Mouse (Mus musculus) embryonic facial prominence, embryonic 11.5 days (tissue): ENCODE results near the gene Thyn1. TPM values are rescaled to one million over a fixed set of nuclear protein-coding genes. Genes with fewer than 3 reads are reported as not detected.
A peak's percentile ranks its signal among the peaks of the same experiment; 100 is the strongest.

Experiments
- ATAC-seq: fragments of 200-750 bp; cut with Nextera tagmentation; replicated peaks from 2 replicates; pipeline ENCODE4 v1.8.0; 2017; ENCODE audit warnings: low read depth; ENCODE audit not compliant: insufficient number of reproducible peaks, low FRiP score, low TSS enrichment
- DNase-seq: peaks from one replicate; pipeline ENCODE4 v3.0.0-alpha.2; 2015; ENCODE audit warnings: low spot score
- H3K27ac ChIP-seq: fragments of 300-500 bp; sonication (generic); replicated peaks from 2 replicates; pipeline ENCODE4 v1.5.1; 2014; ENCODE audit warnings: mild to moderate bottlenecking, low read depth, low read length, control low read depth
- H3K27me3 ChIP-seq: fragments of 300-500 bp; sonication (generic); 2 replicates; pipeline ENCODE4 v1.6.1; 2014; ENCODE audit warnings: mild to moderate bottlenecking, low read length, moderate library complexity, mixed read lengths; ENCODE audit not compliant: control insufficient read depth, insufficient read depth
- H3K36me3 ChIP-seq: fragments of 300-500 bp; sonication (generic); replicated peaks from 2 replicates; pipeline ENCODE4 v1.6.1; 2014; ENCODE audit warnings: low read depth, mild to moderate bottlenecking, low read length, moderate library complexity, mixed read lengths; ENCODE audit not compliant: control insufficient read depth, insufficient read depth
- H3K4me1 ChIP-seq: fragments of 300-500 bp; sonication (generic); 2 replicates; pipeline ENCODE4 v1.6.1; 2014; ENCODE audit warnings: low read length, mixed read lengths; ENCODE audit not compliant: control insufficient read depth, insufficient read depth
- H3K4me2 ChIP-seq: fragments of 300-500 bp; sonication (generic); 2 replicates; pipeline ENCODE4 v1.6.1; 2014; ENCODE audit warnings: low read depth, mild to moderate bottlenecking, control low read depth, low read length, moderate library complexity
- H3K4me3 ChIP-seq: fragments of 300-500 bp; sonication (generic); 2 replicates; pipeline ENCODE4 v1.5.1; 2014; ENCODE audit warnings: low read depth, low read length, control low read depth
- H3K9ac ChIP-seq: fragments of 300-500 bp; sonication (generic); replicated peaks from 2 replicates; pipeline ENCODE4 v1.6.1; 2014; ENCODE audit warnings: mild to moderate bottlenecking, control low read depth, low read length
- H3K9me3 ChIP-seq: fragments of 300-500 bp; sonication (generic); replicated peaks from 2 replicates; pipeline ENCODE4 v1.6.1; 2016; ENCODE audit warnings: mild to moderate bottlenecking, low read length, inconsistent platforms, mixed read lengths; ENCODE audit not compliant: control insufficient read depth
- WGBS: fragments of 180-500 bp; shearing (Covaris S2); extraction: QIAGEN DNeasy Blood & Tissue Kit; methylation state at CpG from one replicate; pipeline ENCODE4 v1.1.7; 2014; 5-methylcytosine and 5-hydroxymethylcytosine counted together
- polyA plus RNA-seq: library from polyadenylated mRNA; unstranded; fragments of >200 nt; fragmentation: Nextera tagmentation; extraction: Ambion mirVana; gene quantifications from 2 replicates; pipeline ENCODE4 v1.2.1, GENCODE M21; 2014

The Thyn1 gene
- polyA plus RNA-seq: 173 and 186 TPM in 2 replicates

DNA sequence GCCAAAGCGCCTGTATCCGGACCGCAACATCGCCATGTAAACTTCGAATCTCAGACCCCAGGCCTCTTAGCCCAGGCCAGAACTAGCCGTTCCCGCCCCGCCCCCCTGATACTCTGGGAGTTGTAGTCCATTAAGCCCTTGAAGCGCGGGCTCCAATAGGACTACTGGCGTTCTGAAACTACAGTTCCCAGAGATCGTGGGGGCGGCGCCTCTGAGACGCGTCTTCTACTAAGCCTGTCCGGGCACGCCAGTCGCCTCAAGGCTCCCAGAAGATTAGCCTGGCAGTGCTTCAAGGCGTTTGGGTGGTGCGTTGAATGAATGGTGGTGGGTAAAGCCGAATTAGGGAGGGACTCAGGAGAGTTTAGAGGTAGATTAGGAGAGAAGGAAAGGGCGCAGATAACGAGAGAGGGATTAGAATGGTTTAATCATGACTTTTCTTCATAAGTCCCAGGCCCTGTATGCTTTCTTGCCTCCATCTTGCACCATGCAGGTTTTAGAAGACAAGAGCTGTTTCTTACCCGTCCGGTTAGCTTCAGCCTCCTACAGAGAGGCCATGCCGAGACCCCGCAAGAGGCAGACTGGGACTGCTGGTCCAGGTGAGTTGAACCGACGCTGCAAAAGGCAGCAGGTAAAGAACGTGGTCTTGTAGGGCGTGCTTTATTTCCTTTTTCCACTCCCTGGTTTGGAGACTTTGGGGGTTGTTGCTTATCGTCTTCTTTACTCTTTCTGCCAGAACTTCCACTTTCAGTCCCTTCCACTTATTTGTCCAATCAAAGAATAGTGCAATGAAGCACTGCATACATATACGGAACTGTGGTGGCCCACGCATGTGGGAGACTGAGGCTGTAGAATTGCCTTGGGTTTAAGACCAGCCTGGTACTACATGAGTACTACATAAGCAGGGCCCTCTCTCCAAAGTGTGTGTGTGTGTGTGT is at the start of gene Thyn1, which contains the start of gene Acad8:
Thyn1 (plus strand) TSS at position 250 of the 935 bp plus-strand sequence.
Acad8 (minus strand) TSS at position 106 of the 935 bp plus-strand sequence.
- Histone ChIP-seq H3K9ac (peak within 1 kb of the TSS; percentile 84), H3K4me1 (no peaks in the 10 kb centered on the region; the same call in 1 of the 2 replicates), H3K9me3 (no peaks in the 10 kb centered on the region), H3K36me3 (no peaks in the 10 kb centered on the region), H3K4me3 (peak within 1 kb of the TSS; percentile 71), H3K27ac (0 out of 2 replicates have a peak within 1 kb of the TSS, but pooled peaks have one; percentile 44), H3K27me3 (no peaks in the 10 kb centered on the region), H3K4me2 (peak within 1 kb of the TSS; percentile 45)
- WGBS: 1% methylated on average over 35 of the region's 35 CpGs
- DNase-seq (peak; percentile 98), ATAC-seq (peak; percentile 100)

DNA sequence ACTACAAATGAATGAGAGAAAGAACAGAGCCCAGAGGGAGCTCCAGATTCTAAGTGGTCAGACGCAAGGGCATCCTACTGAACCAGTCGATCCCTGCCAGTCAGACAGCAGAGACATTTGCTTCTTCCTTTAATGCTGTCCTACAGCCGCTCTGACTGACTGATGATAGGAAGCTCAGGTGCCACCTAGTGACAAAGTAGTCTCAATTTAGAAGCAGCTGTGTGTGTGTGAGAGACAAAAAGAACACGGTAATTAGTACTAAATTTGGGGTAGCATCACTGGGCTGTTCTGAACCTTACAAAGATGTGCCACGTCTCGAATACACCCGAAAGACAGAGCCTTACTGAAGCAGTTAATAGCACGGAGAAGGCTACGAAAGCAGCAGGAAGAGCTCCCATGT is 21.8 kb upstream of the Thyn1 start:
- Histone ChIP-seq H3K4me3 (no peak overlapping the region), H3K9ac (no peak overlapping the region), H3K9me3 (no peaks in the 10 kb centered on the region), H3K36me3 (peaks cover 6% of the 10 kb centered on the region; the same call in 1 of the 2 replicates), H3K4me2 (no peak overlapping the region), H3K27ac (no peak overlapping the region), H3K4me1 (no peaks in the 10 kb centered on the region), H3K27me3 (no peaks in the 10 kb centered on the region)
- no peak for ATAC-seq
- 88% methylated on average over 9 of the region's 9 CpGs for WGBS
- no peak for DNase-seq

DNA sequence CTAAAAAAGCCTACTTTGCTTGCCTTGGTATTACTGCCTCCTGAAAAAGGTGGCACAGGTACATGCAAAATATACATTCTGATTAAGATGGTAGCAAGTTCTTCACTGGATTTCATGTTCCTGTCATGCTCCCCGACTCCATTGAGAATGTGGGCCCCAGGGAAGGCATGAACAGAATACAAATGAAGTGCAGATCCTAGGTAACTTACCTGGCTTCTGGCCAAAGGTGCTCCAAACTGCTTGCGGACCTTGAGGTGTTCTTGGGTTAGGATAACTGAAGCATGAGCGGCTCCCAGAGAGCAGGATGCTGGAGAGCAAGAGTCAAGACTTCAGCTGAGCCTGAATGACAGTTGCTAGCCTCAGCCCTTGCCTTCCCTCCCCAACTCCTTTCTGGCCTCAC is 20.7 kb upstream of the Thyn1 start:
- 91% methylated on average over 3 of the region's 3 CpGs for WGBS
- ATAC-seq: no peak
- no peak for DNase-seq
- H3K4me3 ChIP-seq: no peak overlapping the region
- no peaks in the 10 kb centered on the region for H3K9me3 ChIP-seq
- H3K9ac ChIP-seq: no peak overlapping the region
- no peaks in the 10 kb centered on the region for H3K4me1 ChIP-seq
- H3K4me2 ChIP-seq: no peak overlapping the region
- H3K36me3 ChIP-seq: peaks cover 3% of the 10 kb centered on the region; the same call in 1 of the 2 replicates
- no peaks in the 10 kb centered on the region for H3K27me3 ChIP-seq
- H3K27ac ChIP-seq: no peak overlapping the region

DNA sequence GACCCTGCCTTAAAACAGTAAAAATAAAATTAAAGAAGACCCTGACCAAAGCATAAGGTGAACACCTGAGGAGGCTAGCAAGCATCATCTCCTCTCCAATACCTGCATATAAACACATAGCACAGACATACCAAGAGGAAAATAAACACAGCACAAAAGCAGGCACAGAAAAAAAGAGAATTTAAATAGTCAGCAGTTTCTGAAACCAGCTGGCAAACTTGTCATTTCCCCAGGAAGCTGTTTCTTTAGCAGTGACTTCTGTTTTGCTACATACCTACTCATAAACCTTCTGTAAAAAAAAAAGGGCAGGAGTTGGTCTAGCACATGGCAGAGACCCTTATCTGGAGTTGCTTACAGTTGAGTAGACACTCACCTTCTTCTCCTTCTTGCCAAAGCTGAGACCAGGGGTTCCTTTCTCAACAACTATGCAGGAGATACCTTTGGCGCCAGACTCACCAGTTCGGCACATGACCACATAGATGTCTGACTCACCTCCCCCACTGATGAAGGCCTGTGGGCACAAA is 14.4 kb upstream of the Thyn1 start:
- no peak for DNase-seq
- WGBS: 98% methylated on average over 2 of the region's 2 CpGs
- no peak overlapping the region for H3K4me3 ChIP-seq
- no peaks in the 10 kb centered on the region for H3K27me3 ChIP-seq
- peaks cover 3% of the 10 kb centered on the region for H3K36me3 ChIP-seq
- no peaks in the 10 kb centered on the region for H3K9me3 ChIP-seq
- H3K4me1 ChIP-seq: no peaks in the 10 kb centered on the region
- ATAC-seq: no peak
- H3K9ac ChIP-seq: no peak overlapping the region
- H3K4me2 ChIP-seq: no peak overlapping the region
- no peak overlapping the region for H3K27ac ChIP-seq

DNA sequence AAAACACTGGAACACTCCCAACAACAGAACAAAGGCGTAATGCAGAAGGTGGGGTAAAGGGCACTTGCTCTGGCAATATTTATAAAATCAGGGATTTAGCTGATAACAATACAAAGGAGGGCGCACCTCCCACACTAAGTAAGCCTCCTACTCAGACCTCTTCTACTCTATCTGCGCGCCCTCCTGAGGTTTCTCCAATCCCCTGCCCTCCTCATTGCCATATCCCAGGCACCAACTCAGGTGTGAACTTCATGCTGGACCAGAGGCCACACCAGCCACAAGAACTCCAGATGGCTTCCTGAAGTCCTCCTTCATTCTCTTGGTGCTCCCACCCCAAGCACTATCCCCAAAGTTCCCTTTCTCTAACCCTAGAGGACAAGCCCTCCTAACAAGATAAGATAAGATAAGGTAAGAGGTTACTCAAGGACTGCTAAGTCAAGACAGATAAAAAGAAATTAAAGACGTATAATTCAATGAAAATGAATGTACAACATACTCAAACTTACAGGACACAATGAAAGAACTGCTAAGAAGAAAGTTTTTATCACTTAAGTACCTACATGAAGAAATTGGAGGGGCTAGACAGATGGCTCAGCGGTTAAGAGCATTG is 13.7 kb upstream of the Thyn1 start:
- Histone ChIP-seq H3K36me3 (peaks cover 3% of the 10 kb centered on the region), H3K4me3 (no peak overlapping the region), H3K4me1 (no peaks in the 10 kb centered on the region), H3K9ac (no peak overlapping the region), H3K9me3 (no peaks in the 10 kb centered on the region), H3K27ac (no peak overlapping the region), H3K4me2 (no peak overlapping the region), H3K27me3 (no peaks in the 10 kb centered on the region)
- ATAC-seq (no peak), DNase-seq (no peak)
- whole genome bisulfite sequencing: 89% methylated on average over 6 of the region's 6 CpGs

DNA sequence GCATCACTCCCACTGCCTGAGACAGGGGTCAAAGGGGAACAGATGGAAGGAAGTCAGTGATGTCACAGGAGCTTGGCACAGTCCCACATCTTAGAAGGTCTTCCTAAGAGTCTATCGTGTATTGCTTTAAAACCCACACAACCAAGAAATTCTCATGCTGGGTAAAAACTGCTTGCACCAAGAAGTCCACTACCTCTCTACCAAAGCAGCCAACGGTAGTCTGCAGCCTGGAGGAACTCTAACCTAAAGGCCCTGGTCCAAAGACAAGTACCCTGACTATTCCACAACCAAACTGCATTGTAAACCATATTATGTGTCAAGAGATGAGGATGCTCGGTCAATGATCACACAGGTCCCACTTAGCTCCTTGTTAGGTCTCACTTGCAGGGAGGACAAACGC is 9.3 kb upstream of the Thyn1 start:
- DNase-seq (no peak), ATAC-seq (no peak)

DNA sequence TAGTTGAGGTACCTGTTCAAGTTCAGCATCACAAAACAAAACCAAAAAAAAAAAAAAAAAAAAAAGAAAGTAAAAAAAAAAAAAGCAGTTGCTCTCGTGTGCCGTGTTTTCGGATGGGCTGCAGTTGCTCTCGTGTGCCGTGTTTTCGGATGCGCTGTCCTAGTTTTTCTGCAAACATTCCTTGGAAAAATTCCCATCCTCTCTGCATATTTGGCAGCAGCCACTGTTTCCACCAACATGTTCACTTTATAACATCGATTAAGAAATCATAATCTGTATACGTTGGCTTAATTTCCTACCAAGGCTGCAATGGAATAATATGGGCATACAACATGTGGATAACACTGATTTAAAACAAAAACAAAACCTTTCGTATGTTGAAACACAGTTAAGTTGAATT is 6.4 kb upstream of the Thyn1 start:
- Histone ChIP-seq H3K4me3 (no peak overlapping the region), H3K27me3 (no peaks in the 10 kb centered on the region), H3K4me1 (no peaks in the 10 kb centered on the region), H3K36me3 (peaks cover 2% of the 10 kb centered on the region; the same call in 1 of the 2 replicates), H3K4me2 (no peak overlapping the region), H3K9ac (no peak overlapping the region), H3K27ac (no peak overlapping the region), H3K9me3 (no peaks in the 10 kb centered on the region)
- no peak for DNase-seq
- ATAC-seq: no peak
- 93% methylated on average over 10 of the region's 10 CpGs for WGBS

More for the DNA sequence above, 9.3 kb upstream of the Thyn1 start:
- Histone ChIP-seq H3K4me1 (no peaks in the 10 kb centered on the region), H3K9ac (no peak overlapping the region), H3K4me2 (no peak overlapping the region), H3K4me3 (no peak overlapping the region), H3K27me3 (no peaks in the 10 kb centered on the region), H3K36me3 (peaks cover 5% of the 10 kb centered on the region), H3K9me3 (no peaks in the 10 kb centered on the region), H3K27ac (no peak overlapping the region)
- WGBS: 92% methylated on average over 4 of the region's 4 CpGs
